Mouse (Mus musculus) small intestine, adult 2 months (tissue): ENCODE measurements at regions not wholly inside any gene's neighbourhood (a gene's known extent, or its start where the extent isn't known, plus 50 kb on each side); places are given as distances from the start of the nearest gene placed in this dataset.

Source experiments
- CTCF ChIP-seq: fragments of 200-500 bp; IDR thresholded peaks from 2 replicates; pipeline ENCODE4 v1.5.1; 2012; ENCODE audit warnings: low read depth, mild to moderate bottlenecking, control low read depth, inconsistent platforms, low read length, moderate library complexity, mixed read lengths; ENCODE audit not compliant: insufficient replicate concordance, insufficient read length; ENCODE audit errors: extremely low read depth
- POLR2A ChIP-seq: fragments of 200-500 bp; IDR thresholded peaks from 2 replicates; pipeline ENCODE4 v1.6.1; 2012; ENCODE audit warnings: low read depth, mild to moderate bottlenecking, control low read depth, inconsistent platforms, low read length, moderate library complexity

- no peak for TF ChIP-seq POLR2A
- TF ChIP-seq CTCF = no peak
Measured at GRCm38 (mm10) chr6:101429634-101430033, 51.9 kb upstream of the Pdzrn3 start.
